Comparison of ENCODE assay signal across 8 mouse cellular contexts in the genomic region with DNA sequence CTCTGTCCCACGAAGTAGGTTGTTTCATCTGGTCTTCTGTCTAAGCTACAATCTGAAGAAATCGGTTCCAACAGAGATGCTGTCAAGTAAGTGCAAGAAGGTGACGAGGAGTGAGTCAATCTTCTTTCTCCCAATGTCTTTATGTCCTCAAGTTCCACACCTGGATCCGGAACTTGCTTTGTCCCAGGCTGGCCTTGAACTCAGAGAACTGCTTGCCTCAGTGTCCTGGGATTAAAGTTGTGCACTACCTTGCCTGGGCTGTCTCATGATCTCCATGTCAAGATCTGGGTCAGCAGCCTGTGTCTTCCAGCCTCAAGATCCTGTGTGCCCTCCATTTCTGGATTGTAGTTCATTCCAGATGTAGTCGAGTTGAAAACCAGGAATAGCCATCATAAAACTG. TPM values are rescaled to one million over a fixed set of nuclear protein-coding genes. Genes with fewer than 3 reads are reported as not detected.
DNase-seq lines count a peak whose midpoint lies in the region; ATAC-seq and TF ChIP-seq lines count a peak whose summit lies in the region.

A gene (minus strand): TSS at position 101 of the 400 bp plus-strand sequence.

- no peaks in the 10 kb centered on the region for H3K36me3 ChIP-seq in neural tube, embryonic 11.5 days (ENCODE audit: control insufficient read depth, insufficient read depth, low read length)
- peaks cover 13% of the 10 kb centered on the region for H3K36me3 ChIP-seq in heart, embryonic 16.5 days (ENCODE audit: control insufficient read depth, insufficient read depth)
- peaks cover 16% of the 10 kb centered on the region for H3K36me3 ChIP-seq in neural tube, embryonic 13.5 days

- ATAC-seq in neural tube, embryonic 11.5 days (ENCODE audit: insufficient read depth, low FRiP score, low TSS enrichment): no peak
- no peak for ATAC-seq in heart, embryonic 16.5 days (replicated peaks; ENCODE audit: extremely low read depth, insufficient read depth, low FRiP score)
- no peak for ATAC-seq in neural tube, embryonic 13.5 days (ENCODE audit: low read depth)

- peak within 1 kb of the TSS; percentile 96 for H3K4me3 ChIP-seq in neural tube, embryonic 11.5 days (ENCODE audit: low read depth, low read length)
- peak within 1 kb of the TSS; percentile 90 for H3K4me3 ChIP-seq in embryonic fibroblast, embryonic 13.5 days (ENCODE audit: insufficient read depth, low read length)
- peak within 1 kb of the TSS; percentile 96 for H3K4me3 ChIP-seq in heart, embryonic 16.5 days (ENCODE audit: low read length)
- peak within 1 kb of the TSS; percentile 95 for H3K4me3 ChIP-seq in neural tube, embryonic 13.5 days

- peaks cover 5% of the 10 kb centered on the region; the same call in 1 of the 2 replicates for H3K4me1 ChIP-seq in neural tube, embryonic 11.5 days (ENCODE audit: control insufficient read depth, insufficient read depth, low read length)
- H3K4me1 ChIP-seq in embryonic fibroblast, embryonic 13.5 days (ENCODE audit: control insufficient read depth, insufficient read depth, low read length): no peaks in the 10 kb centered on the region; the same call in 1 of the 2 replicates
- peaks cover 8% of the 10 kb centered on the region for H3K4me1 ChIP-seq in heart, embryonic 16.5 days (ENCODE audit: control insufficient read depth, insufficient read depth, low read length)
- H3K4me1 ChIP-seq in neural tube, embryonic 13.5 days (replicated peaks): peaks cover 15% of the 10 kb centered on the region

- peak within 1 kb of the TSS; percentile 99 for H3K9ac ChIP-seq in neural tube, embryonic 11.5 days (ENCODE audit: low read length)
- H3K9ac ChIP-seq in heart, embryonic 16.5 days (ENCODE audit: low read length): peak within 1 kb of the TSS; percentile 98
- H3K9ac ChIP-seq in neural tube, embryonic 13.5 days: peak within 1 kb of the TSS; percentile 98

- no peaks in the 10 kb centered on the region for H3K9me3 ChIP-seq in neural tube, embryonic 11.5 days (ENCODE audit: control insufficient read depth, low read length)
- H3K9me3 ChIP-seq in heart, embryonic 16.5 days (replicated peaks; ENCODE audit: control insufficient read depth, low read length): no peaks in the 10 kb centered on the region
- H3K9me3 ChIP-seq in neural tube, embryonic 13.5 days: no peaks in the 10 kb centered on the region

- intact Hi-C loops in left cerebral cortex, postnatal 36 days (cut with DNase I): loop anchor here (5.0 kb wide), 2 partner anchors 58 to 83 kb away; no protein-coding TSS in a partner anchor

- H3K4me2 ChIP-seq in neural tube, embryonic 11.5 days (ENCODE audit: low read depth): peak within 1 kb of the TSS; percentile 59
- peak within 1 kb of the TSS; percentile 78 for H3K4me2 ChIP-seq in heart, embryonic 16.5 days (ENCODE audit: low read depth, low read length)
- peak within 1 kb of the TSS; percentile 73 for H3K4me2 ChIP-seq in neural tube, embryonic 13.5 days

- H3K27ac ChIP-seq in neural tube, embryonic 11.5 days (ENCODE audit: low read depth, low read length): no peak within 1 kb of the TSS
- no peak within 1 kb of the TSS for H3K27ac ChIP-seq in embryonic fibroblast, embryonic 13.5 days (ENCODE audit: insufficient read depth, low read length)
- H3K27ac ChIP-seq in heart, embryonic 16.5 days (ENCODE audit: low read length): peak within 1 kb of the TSS; percentile 74
- H3K27ac ChIP-seq in neural tube, embryonic 13.5 days (replicated peaks): peak within 1 kb of the TSS; percentile 81

- TF ChIP-seq POLR2A in embryonic fibroblast, embryonic 13.5 days (IDR thresholded peaks at IDR 0.05; ENCODE audit: low read depth, low read length): no peak

- WGBS in neural tube, embryonic 11.5 days: 87% methylated on average over 5 of the region's 5 CpGs
- WGBS in heart, embryonic 16.5 days: 85% methylated on average over 5 of the region's 5 CpGs
- 86% methylated on average over 5 of the region's 5 CpGs for WGBS in neural tube, embryonic 13.5 days

- H3K27me3 ChIP-seq in neural tube, embryonic 11.5 days (ENCODE audit: control insufficient read depth, insufficient read depth, low read length): no peaks in the 10 kb centered on the region
- no peaks in the 10 kb centered on the region for H3K27me3 ChIP-seq in heart, embryonic 16.5 days (ENCODE audit: control insufficient read depth, insufficient read depth, low read length)
- no peaks in the 10 kb centered on the region for H3K27me3 ChIP-seq in neural tube, embryonic 13.5 days

- TF ChIP-seq CTCF in embryonic fibroblast, embryonic 13.5 days (IDR thresholded peaks at IDR 0.05; ENCODE audit: borderline replicate concordance, insufficient read depth, low read length): no peak

- DNase-seq in neural tube, embryonic 11.5 days (ENCODE audit: low spot score): no peak
- no peak for DNase-seq in neural tube, embryonic 10.5 days (ENCODE audit: extremely low spot score, low spot score)
- DNase-seq in left cerebral cortex, postnatal 36 days (ENCODE audit: low spot score in 2 of 2): no peak
- no peak for DNase-seq in cerebellum, postnatal 14 days
- DNase-seq in cerebellum, adult 8-10 months: no peak

RNA-seq across cellular contexts. Expression of the gene that starts here (rescaled TPM):
- polyA plus RNA-seq in neural tube, embryonic 11.5 days (2014; fragmentation: Nextera tagmentation; extraction: Ambion mirVana): 188 and 192 TPM in 2 replicates
- 161 and 169 TPM in 2 replicates for polyA plus RNA-seq in embryonic fibroblast, embryonic 13.5 days (2011; ENCODE audit: insufficient read length, low read depth, missing spikeins)
- 84.5 and 102 TPM in 2 replicates for polyA plus RNA-seq in heart, embryonic 16.5 days (2015; fragmentation: Nextera tagmentation; extraction: Ambion mirVana)
- total RNA-seq in left cerebral cortex, postnatal 36 days (2021): 10 to 100 TPM; 79.2 to 82.2 TPM
- polyA plus RNA-seq in neural tube, embryonic 13.5 days (2015; fragmentation: Nextera tagmentation; extraction: Ambion mirVana): 131 and 136 TPM in 2 replicates

Comparison
In these comparisons a context has a peak if more than half of its experiments do, and no peak if none do; other contexts are left out.
1. H3K27ac ChIP-seq: peak in heart, embryonic 16.5 days (single experiment) and neural tube, embryonic 13.5 days (single experiment); none in neural tube, embryonic 11.5 days (single experiment) and embryonic fibroblast, embryonic 13.5 days (single experiment).
2. Peak in every context shown above with its lines, with median percentiles within 50 percentile points of each other: H3K4me2 ChIP-seq, H3K4me3 ChIP-seq and H3K9ac ChIP-seq.